Mouse (Mus musculus) heart, embryonic 13.5 days (tissue): ENCODE results near the gene Aicda. TPM values are rescaled to one million over a fixed set of nuclear protein-coding genes. Genes with fewer than 3 reads are reported as not detected.

Experiments
- ATAC-seq: fragments of 200-750 bp; cut with Nextera tagmentation; 2 replicates; pipeline ENCODE4 v1.8.0; 2017; ENCODE audit warnings: moderate TSS enrichment; ENCODE audit not compliant: insufficient number of reproducible peaks, low FRiP score, low TSS enrichment; ENCODE audit errors: extremely low read depth
- H3K27ac ChIP-seq: fragments of 300-500 bp; sonication (generic); replicated peaks from 2 replicates; pipeline ENCODE4 v1.5.1; 2015; ENCODE audit warnings: moderate library complexity, mild to moderate bottlenecking, inconsistent platforms
- H3K27me3 ChIP-seq: fragments of 300-500 bp; sonication (generic); replicated peaks from 2 replicates; pipeline ENCODE4 v1.6.1; 2015; ENCODE audit warnings: mild to moderate bottlenecking, inconsistent platforms
- H3K36me3 ChIP-seq: fragments of 300-500 bp; sonication (generic); 2 replicates; pipeline ENCODE4 v1.6.1; 2015; ENCODE audit warnings: mild to moderate bottlenecking, inconsistent platforms
- H3K4me1 ChIP-seq: fragments of 300-500 bp; sonication (generic); 2 replicates; pipeline ENCODE4 v1.6.1; 2015; ENCODE audit warnings: inconsistent platforms
- H3K4me2 ChIP-seq: fragments of 300-500 bp; sonication (generic); 2 replicates; pipeline ENCODE4 v1.6.1; 2015; ENCODE audit warnings: inconsistent platforms, mild to moderate bottlenecking, moderate library complexity
- H3K4me3 ChIP-seq: fragments of 300-500 bp; sonication (generic); 2 replicates; pipeline ENCODE4 v1.5.1; 2015; ENCODE audit warnings: moderate library complexity, mild to moderate bottlenecking, inconsistent platforms
- H3K9ac ChIP-seq: fragments of 300-500 bp; sonication (generic); 2 replicates; pipeline ENCODE4 v1.6.1; 2015; ENCODE audit warnings: inconsistent platforms, mild to moderate bottlenecking, moderate library complexity
- H3K9me3 ChIP-seq: fragments of 300-500 bp; sonication (generic); 2 replicates; pipeline ENCODE4 v1.6.1; 2016; ENCODE audit warnings: inconsistent platforms
- WGBS: fragments of 180-500 bp; shearing (Covaris S2); methylation state at CpG from one replicate; pipeline ENCODE4 v1.1.7; 2015; ENCODE audit warnings: mixed read lengths; 5-methylcytosine and 5-hydroxymethylcytosine counted together
- polyA plus RNA-seq: library from polyadenylated mRNA; unstranded; fragments of >200 nt; fragmentation: Nextera tagmentation; extraction: Ambion mirVana; gene quantifications from 2 replicates; pipeline ENCODE4 v1.2.1, GENCODE M21; 2015

Gene Aicda
- polyA plus RNA-seq, 1 experiment from 2014 or later = not detected

DNA sequence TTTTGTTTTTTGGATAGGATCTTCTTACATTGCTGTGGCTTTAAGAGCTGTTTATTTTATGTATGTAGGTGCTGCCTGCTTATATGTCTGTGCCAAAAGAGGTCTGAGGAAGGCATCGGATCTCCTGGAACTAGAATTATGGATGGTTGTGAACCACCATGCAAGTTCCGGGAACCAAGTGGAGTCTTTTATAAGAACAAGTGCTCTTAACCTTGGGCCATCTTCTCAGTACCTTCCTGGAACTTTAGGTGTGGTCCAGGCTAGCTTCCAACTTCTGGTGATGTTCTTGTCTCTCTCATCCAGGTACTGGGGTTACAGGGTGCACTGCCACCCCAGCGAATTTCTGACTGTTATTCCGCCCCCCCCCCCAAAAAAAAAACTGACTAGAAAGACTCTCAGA lies 58.8 kb downstream of the Aicda start:
- no peak for ATAC-seq

More for the DNA sequence above, 58.8 kb downstream of the Aicda start:
- H3K4me1 ChIP-seq = peaks cover 6% of the 10 kb centered on the region
- no peak overlapping the region for H3K4me2 ChIP-seq
- H3K27me3 ChIP-seq = 0 out of 2 replicates have a peak, but pooled peaks cover 4% of the 10 kb centered on the region
- 79% methylated on average over 4 of the region's 4 CpGs for WGBS
- H3K4me3 ChIP-seq = no peak overlapping the region
- no peak overlapping the region for H3K27ac ChIP-seq
- H3K9me3 ChIP-seq = no peaks in the 10 kb centered on the region
- no peaks in the 10 kb centered on the region for H3K36me3 ChIP-seq
- no peak overlapping the region for H3K9ac ChIP-seq

Other genes with a start within 250 kb of the Aicda start
- 71.1 and 76.3 TPM in 2 replicates for gene M6pr, start 245.1 kb upstream of the Aicda start, polyA plus RNA-seq
- 9.7 and 12.1 TPM in 2 replicates for gene Phc1, start 213.2 kb upstream of the Aicda start, polyA plus RNA-seq
- 5.3 and 6.0 TPM in 2 replicates for gene Rimklb, start 55.0 kb upstream of the Aicda start, polyA plus RNA-seq
- gene Mfap5, start 48.0 kb upstream of the Aicda start, polyA plus RNA-seq = 13.7 and 13.8 TPM in 2 replicates
- 2.2 and 2.7 TPM in 2 replicates for gene Apobec1, start 48.6 kb downstream of the Aicda start, polyA plus RNA-seq
- 0.20 and 0.27 TPM in 2 replicates for gene Gdf3, start 56.3 kb downstream of the Aicda start, polyA plus RNA-seq
- gene Dppa3, start 72.6 kb downstream of the Aicda start, polyA plus RNA-seq = not detected in 2 replicates
- 0.71 and 0.94 TPM in 2 replicates for gene Nanog, start 153.7 kb downstream of the Aicda start, polyA plus RNA-seq
- gene Slc2a3, start 247.8 kb downstream of the Aicda start, polyA plus RNA-seq = 12.1 and 15.4 TPM in 2 replicates